Mouse (Mus musculus) stomach, embryonic 14.5 days (tissue): Measurements from ENCODE around the gene Wasf3. TPM values are rescaled to one million over a fixed set of nuclear protein-coding genes. Genes with fewer than 3 reads are reported as not detected.
"Not testable (repeated sequence)": the region's sequence is repeated elsewhere in the genome, so short reads cannot be mapped to it uniquely, and the experiment has no call there.

ENCODE experiments used
- ATAC-seq: fragments of 200-750 bp; cut with Nextera tagmentation; 2 replicates; pipeline ENCODE4 v1.8.0; 2017; ENCODE audit warnings: low read depth, moderate TSS enrichment; ENCODE audit not compliant: insufficient number of reproducible peaks, insufficient read depth, low FRiP score
- H3K27ac ChIP-seq: fragments of 300-500 bp; sonication (generic); 2 replicates; pipeline ENCODE4 v1.5.1; 2014; ENCODE audit warnings: mild to moderate bottlenecking, low read length, moderate library complexity, mixed read lengths
- H3K27me3 ChIP-seq: fragments of 300-500 bp; sonication (generic); 2 replicates; pipeline ENCODE4 v1.6.1; 2014; ENCODE audit warnings: low read length, control low read depth, mixed read lengths; ENCODE audit not compliant: control insufficient read depth, insufficient read depth
- H3K36me3 ChIP-seq: fragments of 300-500 bp; sonication (generic); 2 replicates; pipeline ENCODE4 v1.6.1; 2014; ENCODE audit warnings: mild to moderate bottlenecking, control low read depth, low read length, moderate library complexity, mixed read lengths; ENCODE audit not compliant: control insufficient read depth, insufficient read depth
- H3K4me1 ChIP-seq: fragments of 300-500 bp; sonication (generic); 2 replicates; pipeline ENCODE4 v1.6.1; 2014; ENCODE audit warnings: low read length, control low read depth, mixed read lengths; ENCODE audit not compliant: control insufficient read depth, insufficient read depth
- H3K4me2 ChIP-seq: fragments of 300-500 bp; sonication (generic); replicated peaks from 2 replicates; pipeline ENCODE4 v1.6.1; 2014; ENCODE audit warnings: low read depth, low read length, control low read depth
- H3K4me3 ChIP-seq: fragments of 300-500 bp; sonication (generic); 2 replicates; pipeline ENCODE4 v1.5.1; 2014; ENCODE audit warnings: low read depth, low read length, control low read depth
- H3K9ac ChIP-seq: fragments of 300-500 bp; sonication (generic); replicated peaks from 2 replicates; pipeline ENCODE4 v1.6.1; 2014; ENCODE audit warnings: low read depth, mild to moderate bottlenecking, control low read depth, low read length, moderate library complexity, mixed read lengths
- H3K9me3 ChIP-seq: fragments of 300-500 bp; sonication (generic); 2 replicates; pipeline ENCODE4 v1.6.1; 2016; ENCODE audit warnings: low read depth, low read length, control low read depth; ENCODE audit not compliant: control insufficient read depth
- WGBS: fragments of 180-500 bp; shearing (Covaris S2); extraction: QIAGEN DNeasy Blood & Tissue Kit; methylation state at CpG from one replicate; pipeline ENCODE4 v1.1.7; 2014; 5-methylcytosine and 5-hydroxymethylcytosine counted together
- polyA plus RNA-seq: library from polyadenylated mRNA; unstranded; fragments of >200 nt; fragmentation: Nextera tagmentation; extraction: Ambion mirVana; gene quantifications from 2 replicates; pipeline ENCODE4 v1.2.1, GENCODE M21; 2014

The Wasf3 gene
- polyA plus RNA-seq, 1 experiment from 2014 or later, result 1.8 TPM

DNA sequence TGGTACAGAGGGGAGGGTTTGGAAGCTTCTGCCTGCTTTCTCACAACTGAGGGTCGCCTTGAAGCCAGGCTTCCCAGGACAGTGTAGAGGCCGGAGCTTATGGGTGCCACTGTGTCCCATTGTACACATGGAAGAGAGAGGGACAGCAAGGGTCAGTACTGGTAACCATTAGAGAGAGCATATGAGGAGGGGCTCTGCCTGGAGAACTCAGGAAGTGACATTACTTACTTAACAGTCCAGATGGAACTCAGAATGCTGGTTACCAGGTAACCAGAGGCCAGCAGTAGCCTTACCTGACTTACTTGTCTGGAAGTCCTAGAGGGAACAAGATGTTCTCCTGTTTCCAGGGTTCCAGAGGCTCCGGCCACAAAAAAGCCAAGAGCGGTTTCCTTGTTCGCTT, 117.3 kb downstream of the Wasf3 start, which contains the start of gene 4930449I24Rik:
4930449I24Rik (plus strand) TSS at position 301 of the 400 bp plus-strand sequence.
- not testable (repeated sequence) for H3K36me3 ChIP-seq, H3K27me3 ChIP-seq, H3K27ac ChIP-seq, H3K4me3 ChIP-seq, H3K9me3 ChIP-seq, ATAC-seq, H3K4me1 ChIP-seq, H3K9ac ChIP-seq, H3K4me2 ChIP-seq
- no CpG with 5 or more reads among the region's 5 CpGs for WGBS

DNA sequence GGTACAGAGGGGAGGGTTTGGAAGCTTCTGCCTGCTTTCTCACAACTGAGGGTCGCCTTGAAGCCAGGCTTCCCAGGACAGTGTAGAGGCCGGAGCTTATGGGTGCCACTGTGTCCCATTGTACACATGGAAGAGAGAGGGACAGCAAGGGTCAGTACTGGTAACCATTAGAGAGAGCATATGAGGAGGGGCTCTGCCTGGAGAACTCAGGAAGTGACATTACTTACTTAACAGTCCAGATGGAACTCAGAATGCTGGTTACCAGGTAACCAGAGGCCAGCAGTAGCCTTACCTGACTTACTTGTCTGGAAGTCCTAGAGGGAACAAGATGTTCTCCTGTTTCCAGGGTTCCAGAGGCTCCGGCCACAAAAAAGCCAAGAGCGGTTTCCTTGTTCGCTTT, 129.0 kb downstream of the Wasf3 start, which contains the start of gene Gm3402:
Gm3402 (plus strand) TSS at position 301 of the 400 bp plus-strand sequence.
- not testable (repeated sequence) for H3K9ac ChIP-seq, H3K27ac ChIP-seq, H3K27me3 ChIP-seq, H3K9me3 ChIP-seq, H3K4me3 ChIP-seq, ATAC-seq, H3K36me3 ChIP-seq, H3K4me1 ChIP-seq, H3K4me2 ChIP-seq
- WGBS, result no CpG with 5 or more reads among the region's 5 CpGs

Other genes starting within 250 kb of the Wasf3 start
- not detected in 2 replicates for gene Gm5565, start 224.4 kb upstream of the Wasf3 start, polyA plus RNA-seq
- gene Gm6309, start 214.3 kb upstream of the Wasf3 start, polyA plus RNA-seq, result not detected in 2 replicates
- gene 1700001J03Rik, start 199.7 kb upstream of the Wasf3 start, polyA plus RNA-seq, result not detected in 2 replicates
- gene Rnf6, start 163.4 kb upstream of the Wasf3 start, polyA plus RNA-seq, result 40.6 TPM in 2 replicates
- gene Cdk8, start 153.8 kb upstream of the Wasf3 start, polyA plus RNA-seq, result 24.6 and 24.7 TPM in 2 replicates
- not detected in 2 replicates for gene Gm6408, start 97.0 kb downstream of the Wasf3 start, polyA plus RNA-seq
- gene Gm6370, start 106.4 kb downstream of the Wasf3 start, polyA plus RNA-seq, result not detected in 2 replicates
- not detected in 2 replicates for gene 4930449I24Rik, start 117.4 kb downstream of the Wasf3 start, polyA plus RNA-seq
- gene Gm3402, start 129.1 kb downstream of the Wasf3 start, polyA plus RNA-seq, result not detected in 2 replicates
- gene Gm3404, start 140.8 kb downstream of the Wasf3 start, polyA plus RNA-seq, result not detected in 2 replicates
- not detected in 2 replicates for gene Gm3409, start 152.7 kb downstream of the Wasf3 start, polyA plus RNA-seq
- not detected in 2 replicates for gene Gm3415, start 171.2 kb downstream of the Wasf3 start, polyA plus RNA-seq
- not detected in 2 replicates for gene Gpr12, start 200.3 kb downstream of the Wasf3 start, polyA plus RNA-seq